Mouse (Mus musculus) urinary bladder, postnatal 14 days (tissue): ENCODE measurements around the gene Pknox2.

ENCODE experiments used
- DNase-seq: peaks from one replicate; pipeline ENCODE4 v3.0.0; 2021; ENCODE audit warnings: low spot score

The Pknox2 gene

DNA sequence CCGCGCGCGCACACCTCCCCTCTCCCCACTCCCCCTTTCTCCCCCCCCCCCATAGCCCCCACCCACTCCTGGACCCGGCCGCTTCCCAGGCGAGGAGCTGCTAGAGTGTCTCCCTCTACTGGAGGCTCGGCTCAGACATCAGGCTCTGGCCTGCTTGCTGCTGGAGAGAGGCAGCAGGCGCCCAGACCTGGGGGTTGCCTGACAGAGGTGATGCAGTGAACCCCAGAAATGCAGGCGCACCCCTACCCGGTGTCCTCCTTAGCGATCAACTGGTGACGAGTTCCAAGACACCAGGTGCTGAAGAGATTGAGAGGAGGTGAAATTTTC is at the start of gene Pknox2:
TSS of gene Pknox2 (minus strand) at position 49 of the 327 bp plus-strand sequence.
- peak; percentile 84 for DNase-seq

DNA sequence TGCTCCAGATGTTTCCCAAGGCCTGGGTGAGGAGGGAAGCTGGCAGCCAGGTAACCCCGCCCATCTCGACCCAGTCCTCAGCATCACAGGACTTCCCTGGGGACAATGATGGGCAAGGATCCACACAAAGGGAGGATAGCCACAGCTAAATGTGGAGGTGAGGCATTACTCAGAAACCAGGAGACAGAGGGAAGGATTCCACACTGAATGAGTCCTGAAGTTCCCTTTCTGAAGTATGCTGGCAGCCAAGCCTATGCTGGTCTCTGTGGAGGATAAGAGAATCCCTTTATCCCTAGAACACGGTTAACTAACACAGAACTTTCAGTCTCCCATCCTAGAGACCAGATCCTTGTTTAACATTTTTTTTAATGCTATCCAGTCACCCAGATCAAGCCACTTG is 40.8 kb upstream of the Pknox2 start:
- no peak for DNase-seq

DNA sequence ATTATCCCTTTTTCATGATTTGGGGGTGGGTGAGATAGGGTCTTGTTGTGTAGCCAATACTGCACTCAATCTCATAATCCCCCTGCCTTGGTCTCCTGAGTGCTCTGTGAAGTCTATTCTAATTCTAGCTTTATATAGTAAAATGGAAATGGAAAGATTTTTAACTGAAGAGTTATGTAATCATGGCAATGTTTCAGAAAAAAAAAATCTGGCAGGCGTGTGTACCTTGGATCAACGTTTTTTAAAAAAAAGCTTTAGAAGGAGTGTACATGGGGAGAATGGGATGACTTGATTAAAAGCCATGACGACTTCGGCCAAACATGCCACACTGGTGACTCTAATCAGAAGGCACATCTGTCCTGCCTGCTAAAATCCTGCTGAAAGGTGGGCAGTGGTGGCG is 40.2 kb upstream of the Pknox2 start:
- no peak for DNase-seq

DNA sequence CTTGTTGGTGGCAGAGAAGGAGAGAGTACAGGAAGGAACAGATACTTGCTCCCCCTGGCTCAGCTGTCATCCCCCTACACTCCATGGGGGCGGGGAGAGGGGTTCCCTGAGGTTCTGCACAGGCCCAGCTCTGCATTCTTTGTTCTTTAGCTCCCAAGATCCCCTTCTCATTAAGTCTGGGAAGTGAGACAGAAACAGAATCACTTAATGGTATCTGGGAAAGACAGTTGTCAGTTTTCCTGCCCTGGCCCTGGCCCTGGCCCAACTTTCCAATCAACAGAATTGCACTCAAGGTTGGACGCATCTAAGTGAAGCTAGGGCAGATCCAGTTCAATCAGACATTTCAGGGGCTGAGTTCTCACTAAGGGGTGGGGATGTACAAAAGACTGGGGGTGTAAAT is 36.0 kb upstream of the Pknox2 start:
- no peak for DNase-seq

DNA sequence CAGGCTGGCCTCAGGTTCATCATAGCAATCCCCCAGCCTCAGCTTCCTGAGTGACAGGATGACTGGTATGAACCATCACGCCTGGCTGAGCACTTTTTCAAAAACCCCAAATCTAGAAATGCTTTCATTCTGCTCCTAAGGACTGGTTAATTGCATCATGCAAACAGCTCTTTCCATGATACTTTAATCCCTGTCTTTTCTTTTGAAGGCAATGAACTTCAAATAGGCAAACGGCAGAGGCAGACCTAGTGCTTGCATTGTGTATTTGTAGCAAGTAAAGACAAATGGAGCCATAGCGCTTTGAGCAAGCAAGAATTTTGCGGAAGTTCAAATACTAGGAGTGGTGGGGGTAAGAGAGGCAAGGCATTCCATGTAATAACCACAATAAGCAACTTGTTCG is 34.4 kb upstream of the Pknox2 start:
- no peak for DNase-seq

DNA sequence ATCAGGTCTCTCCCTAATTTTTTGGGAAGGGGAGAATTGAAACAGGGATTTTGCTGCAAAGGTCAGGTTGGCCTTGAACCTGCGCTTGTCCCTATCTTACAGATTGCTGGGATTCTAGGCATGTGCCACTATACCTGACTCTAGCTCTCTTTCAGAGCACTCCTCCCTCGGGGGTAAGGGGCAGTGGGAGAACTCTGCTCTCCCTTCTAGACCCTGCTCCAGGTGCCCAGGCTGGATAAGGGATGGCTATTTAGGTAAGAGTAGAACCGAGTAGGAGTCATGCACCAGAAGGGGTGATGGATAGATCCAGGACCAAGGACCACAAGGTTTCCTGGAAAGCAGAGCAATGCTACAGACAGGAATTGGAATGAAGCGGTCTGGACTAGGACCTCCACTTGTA is 32.4 kb upstream of the Pknox2 start:
- DNase-seq, result no peak

DNA sequence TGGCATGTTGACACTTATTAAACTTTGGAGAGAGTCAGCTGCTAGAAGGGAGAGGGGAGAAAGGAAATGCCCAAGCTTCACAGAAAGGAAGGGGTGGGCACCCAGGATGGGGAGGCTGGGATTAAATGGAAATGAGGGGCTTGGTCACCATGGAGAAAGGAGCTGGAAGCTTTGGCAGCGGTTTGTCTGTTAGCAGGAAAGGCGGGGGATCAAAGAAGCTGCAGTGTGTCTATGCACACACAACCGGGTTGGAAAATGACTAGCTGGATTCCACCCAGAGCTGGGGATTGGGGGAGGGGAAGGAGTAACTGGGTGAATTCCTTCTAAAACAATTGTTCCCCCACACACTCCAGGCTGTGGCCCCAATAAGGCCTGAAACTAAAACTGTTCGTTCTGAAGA is 31.7 kb upstream of the Pknox2 start:
- DNase-seq, result no peak

DNA sequence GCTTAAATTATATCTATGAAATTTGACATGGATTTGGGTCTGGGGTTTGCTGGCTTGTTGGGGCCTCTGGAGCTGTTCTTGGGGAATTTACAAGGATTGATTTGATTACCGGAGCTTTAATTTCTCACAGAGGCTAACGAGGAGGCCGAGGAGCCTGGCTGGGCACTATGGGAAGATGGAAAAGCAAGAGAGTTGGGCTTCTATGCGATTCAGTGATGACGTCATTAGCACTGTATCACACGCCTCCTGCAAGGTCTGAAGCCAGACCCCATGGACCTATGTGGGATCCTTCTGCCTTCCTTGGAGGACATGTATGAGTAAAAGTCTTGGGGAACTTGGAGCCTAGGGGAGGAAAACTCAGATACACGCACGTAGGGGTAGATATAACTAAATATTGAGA is 30.3 kb upstream of the Pknox2 start:
- no peak for DNase-seq

DNA sequence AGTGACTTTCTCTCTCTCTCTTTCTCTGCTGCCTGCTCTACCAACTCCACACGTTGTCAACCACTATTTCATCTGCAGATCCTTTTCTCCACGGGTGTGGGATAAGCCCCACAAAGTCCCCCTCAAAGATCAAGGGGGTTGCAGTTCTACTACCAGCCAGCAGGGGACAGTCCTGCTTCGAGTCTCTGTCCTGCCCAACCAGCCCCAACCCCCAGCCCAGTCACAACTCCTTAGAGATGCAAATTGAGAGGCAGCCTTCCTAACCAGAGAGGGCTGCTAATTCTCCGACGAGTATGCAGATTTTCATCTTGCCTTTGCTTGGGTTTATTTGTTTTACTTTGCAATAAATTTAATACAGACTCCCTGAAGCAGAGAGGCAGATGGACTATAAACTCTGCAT is 29.9 kb upstream of the Pknox2 start:
- peak; percentile 53 for DNase-seq

DNA sequence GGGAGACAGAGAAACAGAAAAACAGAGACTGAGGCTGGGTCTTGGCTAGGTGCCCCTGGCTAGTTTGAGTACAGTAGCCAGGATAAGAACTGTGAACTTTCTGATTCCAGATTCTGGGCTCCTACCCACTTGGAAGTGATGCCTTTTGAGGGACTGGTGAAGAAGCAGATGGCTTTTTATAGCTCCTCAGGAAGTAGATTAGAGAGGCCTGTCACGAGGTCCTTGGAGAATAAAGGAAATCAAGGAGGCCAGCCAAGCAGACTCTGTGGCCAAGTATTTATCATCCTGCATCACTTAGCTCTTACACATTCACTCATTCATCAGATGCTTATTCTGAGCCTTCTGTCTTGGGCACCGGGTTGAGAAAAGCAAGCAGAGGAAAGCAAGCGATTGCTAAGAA is 28.8 kb upstream of the Pknox2 start:
- DNase-seq, result no peak

DNA sequence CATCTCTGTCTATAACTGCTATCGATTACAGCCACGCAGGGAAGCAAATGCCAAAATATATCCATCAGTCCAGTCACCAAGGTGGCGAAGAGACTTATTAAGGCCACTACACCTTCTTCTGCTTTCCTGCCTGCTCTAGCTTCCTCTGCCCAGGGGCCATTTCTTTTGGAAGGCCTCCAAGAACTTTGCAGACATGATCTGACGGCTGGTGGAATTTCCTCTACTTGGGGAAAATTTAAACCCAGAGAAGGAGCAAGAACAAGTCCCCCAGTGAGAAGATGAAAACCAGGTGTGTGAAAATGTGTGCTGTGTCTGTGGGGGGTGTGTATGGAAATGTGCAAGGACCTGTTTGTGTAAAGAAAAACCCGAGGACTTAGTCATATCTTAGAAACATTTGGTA is 26.2 kb upstream of the Pknox2 start:
- DNase-seq, result peak; percentile 18

DNA sequence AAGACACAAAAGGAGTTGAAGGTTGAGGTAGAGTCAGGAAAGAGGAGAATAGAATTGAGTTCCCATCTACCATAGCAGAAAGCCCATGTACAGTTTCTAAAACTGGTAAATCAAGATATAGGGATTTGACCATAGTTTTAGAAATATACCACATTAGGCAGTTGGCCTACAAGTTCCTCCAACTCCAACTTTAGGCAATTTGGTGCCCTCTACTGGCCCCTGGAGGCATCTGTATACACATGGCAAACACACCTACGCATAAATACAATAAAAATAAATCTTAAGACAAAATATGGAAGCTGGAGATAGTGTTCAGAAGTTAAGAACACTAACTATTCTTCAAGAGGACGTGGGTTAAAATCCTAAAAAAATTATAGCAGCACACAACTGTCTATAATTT is 19.7 kb upstream of the Pknox2 start:
- no peak for DNase-seq

DNA sequence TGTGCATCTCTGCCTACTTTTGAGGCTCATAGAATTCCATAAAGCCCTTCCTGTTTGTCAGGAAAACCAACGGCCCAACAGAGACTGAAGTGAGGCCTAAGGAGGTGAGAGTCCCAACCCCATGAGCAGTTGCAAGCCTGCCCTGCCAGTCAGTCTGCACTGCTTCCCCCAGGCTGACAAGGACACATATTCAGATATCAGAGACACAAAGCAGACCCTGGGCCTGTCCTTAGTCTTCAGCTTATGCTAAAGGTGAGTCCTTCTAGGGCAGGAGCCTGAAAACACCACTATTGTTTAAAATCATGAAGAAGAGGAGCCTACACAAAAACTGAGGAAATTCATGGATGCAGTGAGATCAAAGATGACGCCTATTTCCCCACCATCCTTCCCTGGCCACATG is 13.5 kb upstream of the Pknox2 start:
- DNase-seq, result no peak

DNA sequence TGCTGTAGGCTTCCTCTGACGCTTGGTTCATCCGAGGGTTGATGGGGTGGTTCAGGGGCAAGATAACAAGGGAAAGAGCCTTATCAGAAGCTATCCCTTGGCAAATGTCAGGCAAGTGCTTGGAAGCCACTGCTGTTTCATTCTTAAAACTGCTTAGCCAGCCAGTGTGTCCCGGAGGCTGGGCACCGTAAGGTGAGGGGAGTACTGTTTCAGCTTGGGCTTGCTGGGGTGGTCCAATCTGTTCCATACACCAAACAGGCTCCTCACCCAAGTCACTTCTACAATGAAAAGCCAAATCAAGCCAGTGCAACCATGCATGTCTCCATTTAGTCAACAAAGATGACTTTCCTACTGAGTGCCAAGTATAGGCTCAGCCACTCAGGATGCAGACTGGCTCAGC is 679 bp upstream of the Pknox2 start:
- no peak for DNase-seq

DNA sequence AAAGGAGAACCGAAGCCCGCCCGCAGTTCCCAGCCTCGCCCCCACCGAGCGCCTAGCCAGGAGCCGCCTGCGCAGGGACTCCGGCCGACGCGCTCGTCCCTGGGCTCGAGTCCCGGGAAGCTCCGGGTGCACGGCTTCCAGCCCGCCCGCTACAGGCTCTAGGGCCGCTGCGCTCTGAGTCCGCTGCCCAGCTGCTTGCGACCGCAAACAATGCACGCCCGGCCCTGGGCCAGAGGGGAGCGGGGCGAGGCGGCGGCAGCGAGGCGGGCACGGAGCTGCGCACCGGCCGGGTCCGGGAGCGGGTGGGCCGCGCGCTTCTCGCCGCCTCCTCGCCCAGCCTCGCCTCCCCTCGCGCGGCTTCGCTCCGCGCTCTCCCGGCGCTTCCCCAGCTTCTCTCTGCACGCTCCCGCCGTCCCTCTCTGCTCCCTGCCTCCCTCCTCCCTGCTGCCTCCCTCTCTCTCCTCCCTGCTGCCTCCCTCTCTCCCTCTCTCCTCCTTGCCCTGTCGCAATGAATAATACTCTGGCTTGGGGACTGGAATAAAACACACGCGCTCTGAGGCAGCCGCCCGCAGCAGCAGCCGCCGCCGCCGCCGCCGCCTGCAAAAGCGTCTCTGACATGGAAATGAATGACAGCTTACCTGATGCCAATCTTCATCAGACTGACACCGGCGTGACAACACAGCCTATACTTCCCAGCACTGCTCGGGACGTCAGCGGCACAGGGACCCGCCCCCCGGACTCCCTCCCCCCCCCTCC is 426 bp downstream of the Pknox2 start:
- DNase-seq, result peak; percentile 71

DNA sequence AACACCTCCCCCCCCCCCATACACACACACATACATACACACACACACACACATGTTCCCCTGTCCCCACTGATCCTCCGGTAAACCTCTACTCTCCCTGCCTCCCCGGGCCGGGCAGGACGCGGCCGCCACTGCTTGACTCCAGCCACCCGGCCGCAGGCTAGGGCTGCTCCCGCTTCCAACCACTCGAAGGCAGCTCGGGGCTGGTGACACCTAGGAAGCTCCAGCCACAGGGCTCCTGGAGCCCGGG is 929 bp downstream of the Pknox2 start:
- peak; percentile 49 for DNase-seq

DNA sequence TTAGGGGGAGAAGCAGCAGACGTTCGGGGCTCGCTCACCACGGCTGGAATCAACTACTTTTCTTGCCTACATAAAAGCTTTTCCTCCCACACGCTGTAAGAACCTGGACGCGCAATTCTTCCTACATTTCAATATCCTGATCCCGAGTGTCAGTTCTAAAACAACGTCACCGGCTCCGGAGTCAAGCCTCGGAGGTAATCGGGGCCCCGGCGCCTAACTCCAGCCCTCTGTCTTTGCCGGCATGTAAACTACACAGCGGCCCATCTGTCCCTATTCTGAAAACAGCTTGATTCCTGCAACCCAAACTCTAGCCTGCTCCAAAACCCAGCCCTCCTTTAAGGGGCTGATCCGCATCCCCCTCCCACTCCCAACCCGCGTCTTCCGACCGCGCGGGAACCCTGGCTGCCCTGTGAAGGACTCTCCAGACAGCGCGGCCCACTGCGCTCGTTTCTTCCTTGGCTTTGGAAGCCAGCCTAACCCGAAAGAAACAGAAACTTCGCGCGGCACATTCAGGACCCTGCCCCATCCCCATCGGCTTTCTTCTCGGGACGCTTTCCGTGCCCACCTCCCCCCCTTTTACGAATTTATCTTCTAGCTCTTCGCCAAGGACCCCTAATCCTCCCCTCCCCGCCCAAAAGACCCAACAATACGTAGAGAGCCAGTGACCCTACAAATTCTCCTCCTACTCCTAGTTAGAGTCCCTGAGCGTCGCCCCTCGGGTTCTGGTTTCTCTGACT is 1.4 kb downstream of the Pknox2 start:
- DNase-seq, result peak; percentile 47

DNA sequence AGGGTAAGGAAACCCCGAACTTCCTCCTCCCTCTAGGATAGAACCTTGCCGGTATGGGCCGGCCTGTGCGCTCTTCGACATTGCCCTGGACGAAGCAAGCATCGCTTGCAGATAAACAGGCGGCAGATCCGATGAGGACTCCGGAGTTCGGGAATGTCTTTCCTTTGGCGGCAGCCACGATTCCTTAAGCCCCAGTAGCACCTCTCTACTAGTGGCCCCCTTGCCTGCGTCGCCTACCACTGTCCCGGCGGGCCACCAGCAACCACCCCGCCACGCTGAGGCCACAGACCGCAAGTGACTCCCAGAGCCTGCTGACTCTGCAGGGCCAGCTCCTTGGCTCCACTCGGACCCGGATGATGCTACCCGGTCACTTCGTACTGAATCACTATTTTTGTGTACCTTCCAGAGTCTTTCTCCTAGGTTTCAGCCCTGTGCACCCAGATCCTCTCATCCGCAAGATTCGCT is 2.0 kb downstream of the Pknox2 start:
- peak; percentile 46 for DNase-seq

DNA sequence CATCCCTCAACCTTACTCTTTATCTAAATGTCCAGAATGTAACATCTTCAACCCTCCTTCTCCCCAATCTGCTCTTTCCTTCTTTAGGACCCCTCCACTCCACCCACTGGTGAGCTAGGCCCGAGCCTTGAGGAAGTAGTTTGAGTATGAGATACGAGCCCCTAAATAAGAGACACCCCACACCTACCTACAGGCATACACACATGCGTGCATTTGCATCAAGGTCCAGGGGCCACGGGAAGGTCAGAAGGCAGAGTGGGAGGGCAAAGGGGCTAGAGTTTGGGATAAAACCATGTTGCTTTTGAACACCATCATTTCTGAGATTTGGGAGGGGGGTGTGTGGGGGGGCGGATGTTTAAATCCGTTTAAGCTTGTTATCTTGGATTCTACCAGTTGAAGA is 2.5 kb downstream of the Pknox2 start:
- DNase-seq, result no peak

DNA sequence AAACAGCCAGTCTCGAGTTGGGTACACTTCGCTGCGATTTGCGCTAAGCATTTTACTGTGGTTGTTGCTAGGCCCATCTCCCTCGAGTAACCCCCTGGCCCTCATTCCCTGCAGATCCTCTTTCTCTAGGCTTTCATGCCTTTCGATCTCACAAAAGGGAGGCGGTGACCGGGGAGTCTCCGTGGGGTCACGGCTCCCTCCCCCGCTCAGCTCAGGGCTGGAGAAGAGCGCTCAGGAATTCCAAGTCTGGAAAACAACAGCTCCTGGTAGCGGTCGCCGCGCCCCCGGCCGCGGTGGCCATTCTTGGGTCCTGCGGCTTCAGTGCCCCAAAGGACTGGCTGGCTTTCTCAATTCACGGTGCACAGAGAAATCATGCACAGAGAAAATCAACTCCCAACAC is 3.0 kb downstream of the Pknox2 start:
- DNase-seq, result peak; percentile 19

DNA sequence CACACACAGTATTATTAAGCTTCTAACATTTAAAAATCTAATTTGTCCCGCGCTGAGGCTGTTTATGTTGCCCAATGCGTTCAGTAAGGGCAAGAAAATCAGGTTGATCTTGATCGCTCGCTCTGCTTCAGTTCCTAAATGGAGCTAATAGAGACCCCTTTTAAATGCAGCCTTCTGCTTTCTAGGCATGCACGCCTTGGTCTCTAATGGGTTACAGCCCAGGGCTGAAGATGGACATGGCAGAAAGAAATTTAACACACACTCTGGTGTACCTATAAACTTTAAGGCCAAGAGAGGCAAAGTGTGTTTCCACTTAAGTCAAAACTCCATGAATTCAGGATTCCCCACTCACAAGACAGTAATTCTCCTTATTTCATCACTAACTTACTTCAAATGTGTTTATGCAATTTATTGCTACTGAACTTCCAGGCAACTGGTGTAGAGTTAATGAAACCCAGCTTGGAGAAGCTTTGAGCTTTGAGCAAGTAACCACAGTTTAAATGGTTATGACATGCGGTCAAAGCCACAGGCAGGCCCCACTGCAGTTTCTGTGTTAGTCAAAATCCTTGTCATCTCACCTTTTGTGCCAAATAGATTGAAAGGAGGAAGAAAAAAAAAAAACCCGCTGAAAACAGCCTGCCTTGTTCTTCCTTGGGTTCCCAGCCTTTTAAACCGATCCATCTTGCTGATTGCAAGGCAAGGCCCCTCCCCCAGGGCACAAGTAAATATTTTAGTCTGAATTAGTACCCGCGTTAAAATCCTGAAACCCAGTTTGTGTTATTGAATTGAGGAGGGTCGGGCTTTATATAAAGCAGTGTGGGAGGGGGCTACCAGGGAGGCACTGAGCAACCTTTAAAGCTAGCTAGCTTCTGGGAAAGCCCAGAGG is 3.9 kb downstream of the Pknox2 start:
- DNase-seq, result no peak

DNA sequence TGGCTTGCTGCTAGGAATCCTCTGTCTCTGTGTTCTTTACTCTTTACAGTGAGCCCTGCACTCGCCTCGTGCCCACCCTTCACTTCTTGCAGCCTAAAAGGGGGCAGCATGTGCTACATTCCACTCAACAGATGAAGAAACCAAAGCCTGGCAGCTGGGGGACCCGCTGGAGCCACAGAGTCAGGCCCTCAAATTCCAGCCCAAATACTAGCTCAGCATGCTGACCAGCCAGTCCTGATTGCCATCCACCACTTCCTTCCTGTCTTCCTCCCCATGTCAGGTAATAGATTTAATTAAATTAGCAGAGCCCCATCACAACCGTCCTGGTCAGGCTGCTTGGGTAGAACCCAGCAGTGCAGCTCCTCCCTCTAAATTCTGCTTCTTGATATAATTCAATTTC is 5.1 kb downstream of the Pknox2 start:
- no peak for DNase-seq
